Mouse (Mus musculus) embryonic facial prominence, embryonic 14.5 days (tissue): ENCODE data around the gene Fam110a. TPM values are rescaled to one million over a fixed set of nuclear protein-coding genes. Genes with fewer than 3 reads are reported as not detected.

ENCODE experiments used
- ATAC-seq: fragments of 200-750 bp; cut with Nextera tagmentation; 2 replicates; pipeline ENCODE4 v1.8.0; 2017; ENCODE audit warnings: low read depth, moderate number of reproducible peaks, moderate TSS enrichment
- DNase-seq: peaks from one replicate; pipeline ENCODE4 v3.0.0-alpha.2; 2015; ENCODE audit warnings: low spot score
- H3K27ac ChIP-seq: fragments of 300-500 bp; sonication (generic); replicated peaks from 2 replicates; pipeline ENCODE4 v1.5.1; 2014; ENCODE audit warnings: low read depth, mild to moderate bottlenecking, low read length, moderate library complexity
- H3K27me3 ChIP-seq: fragments of 300-500 bp; sonication (generic); replicated peaks from 2 replicates; pipeline ENCODE4 v1.6.1; 2014; ENCODE audit warnings: low read length; ENCODE audit not compliant: control insufficient read depth, insufficient read depth
- H3K36me3 ChIP-seq: fragments of 300-500 bp; sonication (generic); 2 replicates; pipeline ENCODE4 v1.6.1; 2014; ENCODE audit warnings: low read length, mixed read lengths; ENCODE audit not compliant: control insufficient read depth, insufficient read depth
- H3K4me1 ChIP-seq: fragments of 300-500 bp; sonication (generic); 2 replicates; pipeline ENCODE4 v1.6.1; 2014; ENCODE audit warnings: antibody characterized with exemption, low read length; ENCODE audit not compliant: control insufficient read depth, insufficient read depth
- H3K4me2 ChIP-seq: fragments of 300-500 bp; sonication (generic); 2 replicates; pipeline ENCODE4 v1.6.1; 2014; ENCODE audit warnings: low read depth, mild to moderate bottlenecking, low read length, moderate library complexity, mixed read lengths
- H3K4me3 ChIP-seq: fragments of 300-500 bp; sonication (generic); 2 replicates; pipeline ENCODE4 v1.5.1; 2014; ENCODE audit warnings: low read depth, mild to moderate bottlenecking, low read length
- H3K9ac ChIP-seq: fragments of 300-500 bp; sonication (generic); 2 replicates; pipeline ENCODE4 v1.6.1; 2014; ENCODE audit warnings: low read depth, mild to moderate bottlenecking, low read length, moderate library complexity, mixed read lengths
- H3K9me3 ChIP-seq: fragments of 300-500 bp; sonication (generic); 2 replicates; pipeline ENCODE4 v1.6.1; 2016; ENCODE audit warnings: low read length; ENCODE audit not compliant: control insufficient read depth
- WGBS: fragments of 180-500 bp; shearing (Covaris S2); extraction: QIAGEN DNeasy Blood & Tissue Kit; methylation state at CpG from one replicate; pipeline ENCODE4 v1.1.7; 2014; 5-methylcytosine and 5-hydroxymethylcytosine counted together
- microRNA counts: library from miRNA; unstranded; fragments of <30 nt; microRNA quantifications from one replicate; lab custom pipeline; 2017
- microRNA-seq: library from miRNA; unstranded; fragments of <30 nt; microRNA quantifications from one replicate; pipeline ENCODE4, GENCODE M21; 2016; ENCODE audit warnings: borderline number of aligned reads
- polyA plus RNA-seq: library from polyadenylated mRNA; unstranded; fragments of >200 nt; fragmentation: Nextera tagmentation; extraction: Ambion mirVana; gene quantifications from 2 replicates; pipeline ENCODE4 v1.2.1, GENCODE M21; 2014

Gene Fam110a
- polyA plus RNA-seq, 1 experiment from 2014 or later, result 18.8 TPM

- no peak overlapping the region for H3K4me3 ChIP-seq
- 86% methylated on average over 7 of the region's 7 CpGs for WGBS
- no peak overlapping the region for H3K27ac ChIP-seq
- H3K9me3 ChIP-seq, result no peaks in the 10 kb centered on the region
- H3K27me3 ChIP-seq, result no peaks in the 10 kb centered on the region
- no peak overlapping the region for H3K9ac ChIP-seq
- H3K36me3 ChIP-seq, result no peaks in the 10 kb centered on the region
- no peak overlapping the region for H3K4me2 ChIP-seq
- no peak for DNase-seq
- no peak for ATAC-seq
- peaks cover 13% of the 10 kb centered on the region for H3K4me1 ChIP-seq
Measured at GRCm38 (mm10) chr2:151924276-151924675, 55.7 kb downstream of the Fam110a start.

GRCm38 (mm10) chr2:151921596-151921995 lies 58.4 kb downstream of the Fam110a start:
- no peaks in the 10 kb centered on the region for H3K27me3 ChIP-seq
- no peak overlapping the region for H3K4me2 ChIP-seq
- WGBS, result 24% methylated on average over 4 of the region's 4 CpGs
- ATAC-seq, result peak; percentile 78
- H3K4me3 ChIP-seq, result no peak overlapping the region
- no peaks in the 10 kb centered on the region for H3K36me3 ChIP-seq
- H3K27ac ChIP-seq, result no peak overlapping the region; the same call in 1 of the 2 replicates
- peaks cover 20% of the 10 kb centered on the region for H3K4me1 ChIP-seq
- no peaks in the 10 kb centered on the region for H3K9me3 ChIP-seq
- DNase-seq, result peak; percentile 76
- H3K9ac ChIP-seq, result no peak overlapping the region

- no peak overlapping the region for H3K4me2 ChIP-seq
- no peak overlapping the region for H3K4me3 ChIP-seq
- no peaks in the 10 kb centered on the region for H3K9me3 ChIP-seq
- H3K36me3 ChIP-seq, result no peaks in the 10 kb centered on the region
- no peak for DNase-seq
- no peak overlapping the region for H3K27ac ChIP-seq
- no peaks in the 10 kb centered on the region for H3K27me3 ChIP-seq
- 44% methylated on average over 8 of the region's 8 CpGs for WGBS
- H3K4me1 ChIP-seq, result peaks cover 26% of the 10 kb centered on the region
- H3K9ac ChIP-seq, result no peak overlapping the region
- no peak for ATAC-seq
Measured at GRCm38 (mm10) chr2:151921068-151921467, 59.0 kb downstream of the Fam110a start.

MicroRNA genes within 50 kb of the gene (microRNA counts, 519-probe panel; counts per million panel counts)
- 19.3 counts per million for microRNA mmu-miR-1953 (lab: Ali Mortazavi, UCI)

Small RNA genes lying within 50 kb of the gene (microRNA-seq; reads per million reads assigned to microRNA genes)
- 0.50 reads per million for gene Mir1953

Other genes with a start within 250 kb of the Fam110a start
- gene Psmf1, start 236.0 kb downstream of the Fam110a start, polyA plus RNA-seq, result 38.9 and 48.4 TPM in 2 replicates
- 0.50 and 0.89 TPM in 2 replicates for gene Rspo4, start 137.3 kb downstream of the Fam110a start, polyA plus RNA-seq
- gene Angpt4, start 69.0 kb downstream of the Fam110a start, polyA plus RNA-seq, result 0.64 and 1.1 TPM in 2 replicates
- gene Slc52a3, start 16.3 kb upstream of the Fam110a start, polyA plus RNA-seq, result 2.4 and 2.8 TPM in 2 replicates
- 0.29 TPM in 2 replicates for gene Scrt2, start 101.3 kb upstream of the Fam110a start, polyA plus RNA-seq
- 12.0 and 13.6 TPM in 2 replicates for gene Srxn1, start 125.3 kb upstream of the Fam110a start, polyA plus RNA-seq
- 10.6 TPM in 2 replicates for gene Tcf15, start 163.3 kb upstream of the Fam110a start, polyA plus RNA-seq
- 84.5 and 86.4 TPM in 2 replicates for gene Csnk2a1, start 246.6 kb upstream of the Fam110a start, polyA plus RNA-seq